Mouse (Mus musculus): ENCODE measurements at regions not wholly inside any gene's neighbourhood (a gene's known extent, or its start where the extent isn't known, plus 50 kb on each side); places are given as distances from the start of the nearest gene placed in this dataset.

DNA sequence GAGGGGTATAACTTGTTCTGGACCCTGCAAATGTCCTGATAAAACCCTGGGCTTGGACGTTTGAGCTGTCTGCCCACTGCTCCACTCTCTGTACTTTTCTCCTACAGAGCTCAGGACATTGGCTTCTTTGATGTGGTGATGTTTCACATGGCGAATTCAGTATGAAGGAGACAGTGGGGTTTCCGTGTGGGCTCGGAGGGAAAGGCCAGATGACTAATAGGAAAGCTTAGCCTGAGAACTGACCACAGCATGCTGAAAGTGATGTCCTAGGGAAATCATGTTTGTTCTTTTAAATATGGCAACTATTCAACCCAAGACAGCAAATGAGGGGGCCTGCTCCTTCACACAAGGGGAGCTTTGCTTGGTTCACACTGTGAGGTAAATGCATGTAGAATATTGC, 332.6 kb downstream of the Lnpk start:
- no peaks in the 10 kb centered on the region for H3K36me3 ChIP-seq
- no peaks in the 10 kb centered on the region for H3K4me1 ChIP-seq (replicated peaks)
- H3K9me3 ChIP-seq (replicated peaks) = no peaks in the 10 kb centered on the region
- no peaks in the 10 kb centered on the region for H3K27me3 ChIP-seq (replicated peaks)
- H3K9ac ChIP-seq = no peak overlapping the region
- no peak overlapping the region for H3K4me2 ChIP-seq
- WGBS = 78% methylated on average over 4 of the region's 4 CpGs
- no peak for ATAC-seq (ENCODE audit: insufficient number of reproducible peaks, low FRiP score)
- no peak overlapping the region for H3K27ac ChIP-seq (ENCODE audit: poor library complexity, severe bottlenecking)
- no peak overlapping the region for H3K4me3 ChIP-seq

DNA sequence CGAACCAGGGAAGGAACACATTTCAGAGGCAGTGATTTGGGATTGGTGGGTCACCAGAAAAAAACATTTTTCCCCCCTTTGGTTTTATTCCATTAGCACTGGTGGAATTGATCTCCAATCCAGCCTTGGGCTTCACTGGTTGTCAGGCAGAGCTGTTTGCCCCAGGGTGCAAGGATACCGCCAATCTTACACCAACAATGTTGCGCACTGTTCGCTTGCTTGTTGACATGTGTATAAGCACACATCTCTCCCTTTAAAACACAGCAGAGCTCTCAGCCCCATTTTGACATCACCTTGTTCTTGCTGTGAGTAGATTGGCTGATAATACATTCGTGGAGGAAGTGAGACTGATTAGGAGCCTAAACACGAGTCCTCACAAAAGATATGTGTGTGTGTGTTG, 333.1 kb upstream of the Atp5g3 start:
- ATAC-seq (ENCODE audit: insufficient number of reproducible peaks, low FRiP score) = no peak
- no peaks in the 10 kb centered on the region for H3K4me1 ChIP-seq (replicated peaks)
- no peak overlapping the region for H3K4me2 ChIP-seq
- H3K9me3 ChIP-seq (replicated peaks) = no peaks in the 10 kb centered on the region
- no peak overlapping the region for H3K4me3 ChIP-seq
- WGBS = 75% methylated on average over 6 of the region's 6 CpGs
- no peak overlapping the region for H3K27ac ChIP-seq (ENCODE audit: poor library complexity, severe bottlenecking)
- H3K36me3 ChIP-seq = no peaks in the 10 kb centered on the region
- H3K9ac ChIP-seq = no peak overlapping the region
- H3K27me3 ChIP-seq (replicated peaks) = no peaks in the 10 kb centered on the region

DNA sequence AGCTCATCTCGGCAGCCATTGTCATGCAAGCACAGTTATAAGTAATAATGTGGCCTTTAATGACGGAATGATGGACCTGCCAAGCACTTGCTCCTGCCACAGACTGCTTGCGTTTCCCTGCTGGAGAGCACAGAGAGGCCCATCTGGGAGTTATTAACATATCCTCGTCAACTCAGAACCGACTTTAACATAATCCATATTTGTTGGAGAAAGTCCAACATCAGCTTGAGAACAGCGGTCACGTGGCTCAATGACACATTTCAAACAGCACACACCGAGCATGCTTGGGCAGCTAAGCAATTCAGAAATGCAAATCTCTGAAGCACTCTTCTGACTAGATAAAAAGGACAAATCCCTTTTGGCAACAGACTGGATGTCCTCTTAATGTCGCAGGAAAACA, 332.7 kb upstream of the Atp5g3 start:
- Histone ChIP-seq H3K36me3 (no peaks in the 10 kb centered on the region), H3K27ac (ENCODE audit: poor library complexity, severe bottlenecking) (no peak overlapping the region), H3K4me2 (no peak overlapping the region), H3K9me3 (replicated peaks) (no peaks in the 10 kb centered on the region), H3K9ac (no peak overlapping the region), H3K27me3 (replicated peaks) (no peaks in the 10 kb centered on the region), H3K4me1 (replicated peaks) (no peaks in the 10 kb centered on the region), H3K4me3 (no peak overlapping the region)
- no peak for ATAC-seq (ENCODE audit: insufficient number of reproducible peaks, low FRiP score)
- WGBS = 59% methylated on average over 9 of the region's 9 CpGs

DNA sequence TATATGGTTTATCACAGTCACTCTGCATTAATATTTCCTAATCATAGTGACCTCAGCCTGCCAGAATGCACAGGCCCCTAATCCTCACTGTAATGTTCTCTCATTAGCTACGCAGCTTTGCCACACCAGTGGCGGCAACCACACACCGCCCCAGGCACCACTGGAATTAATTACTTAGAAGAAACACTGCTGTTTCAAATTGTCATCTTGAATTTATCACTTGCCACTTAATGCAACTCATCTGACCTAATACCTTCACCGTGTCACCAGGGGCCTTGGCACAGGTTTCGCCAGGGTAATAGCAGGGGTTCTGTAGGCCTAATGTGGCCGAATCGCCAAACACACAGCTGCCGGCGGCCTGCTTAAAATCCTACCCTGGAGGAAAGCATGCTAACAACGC, 328.5 kb upstream of the Atp5g3 start:
- H3K36me3 ChIP-seq = no peaks in the 10 kb centered on the region
- no peaks in the 10 kb centered on the region for H3K27me3 ChIP-seq (replicated peaks)
- no peaks in the 10 kb centered on the region for H3K4me1 ChIP-seq (replicated peaks)
- H3K4me2 ChIP-seq = no peak overlapping the region
- H3K9ac ChIP-seq = no peak overlapping the region
- H3K27ac ChIP-seq (ENCODE audit: poor library complexity, severe bottlenecking) = no peak overlapping the region
- no peak for ATAC-seq (ENCODE audit: insufficient number of reproducible peaks, low FRiP score)
- H3K9me3 ChIP-seq (replicated peaks) = no peaks in the 10 kb centered on the region
- 81% methylated on average over 10 of the region's 10 CpGs for WGBS
- no peak overlapping the region for H3K4me3 ChIP-seq

DNA sequence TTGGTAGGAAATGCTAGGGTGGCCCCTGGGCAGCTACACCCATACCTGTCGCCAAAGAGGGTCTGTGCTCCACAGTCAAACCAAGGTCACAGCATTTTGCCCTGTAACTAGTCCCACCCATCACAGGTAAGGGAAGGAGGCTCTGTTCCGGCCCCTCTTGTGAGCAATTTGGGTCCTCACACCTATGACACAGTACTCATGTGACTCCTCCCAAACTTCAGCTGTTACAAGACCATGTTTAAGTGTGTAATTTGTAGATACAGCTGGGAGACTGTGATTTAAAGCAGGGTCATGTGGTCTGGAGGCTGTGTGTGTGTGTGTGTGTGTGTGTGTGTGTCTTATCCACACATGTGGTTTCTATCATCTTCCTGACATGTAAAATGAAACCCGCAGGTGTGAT, 306.3 kb upstream of the Atp5g3 start:
- WGBS = 73% methylated on average over 3 of the region's 3 CpGs
- no peak overlapping the region for H3K9ac ChIP-seq
- H3K4me3 ChIP-seq = no peak overlapping the region
- no peaks in the 10 kb centered on the region for H3K4me1 ChIP-seq (replicated peaks)
- H3K27ac ChIP-seq (ENCODE audit: poor library complexity, severe bottlenecking) = no peak overlapping the region
- no peaks in the 10 kb centered on the region for H3K27me3 ChIP-seq (replicated peaks)
- ATAC-seq (ENCODE audit: insufficient number of reproducible peaks, low FRiP score) = no peak
- H3K4me2 ChIP-seq = no peak overlapping the region
- H3K36me3 ChIP-seq = no peaks in the 10 kb centered on the region
- H3K9me3 ChIP-seq (replicated peaks) = no peaks in the 10 kb centered on the region

DNA sequence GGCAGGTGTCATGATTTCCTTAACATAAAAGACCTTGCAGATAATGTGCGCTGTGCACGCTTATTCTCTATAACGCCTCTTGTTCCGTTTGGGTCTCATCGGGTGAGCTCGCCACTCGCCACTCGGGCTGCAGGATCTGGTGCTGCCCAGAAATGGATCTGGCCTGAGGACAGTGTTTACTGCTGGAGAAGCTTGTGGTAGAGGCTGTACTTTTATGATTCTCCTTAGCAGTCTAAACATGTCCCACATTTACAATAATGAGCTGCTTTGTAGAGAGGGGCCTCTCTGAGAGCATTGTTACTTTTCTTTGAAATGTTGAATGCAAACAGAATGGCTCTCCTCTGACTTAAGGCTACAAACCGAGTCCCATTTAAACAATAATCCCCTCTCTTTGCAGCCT, 299.1 kb upstream of the Atp5g3 start:
- H3K9ac ChIP-seq = no peak overlapping the region

DNA sequence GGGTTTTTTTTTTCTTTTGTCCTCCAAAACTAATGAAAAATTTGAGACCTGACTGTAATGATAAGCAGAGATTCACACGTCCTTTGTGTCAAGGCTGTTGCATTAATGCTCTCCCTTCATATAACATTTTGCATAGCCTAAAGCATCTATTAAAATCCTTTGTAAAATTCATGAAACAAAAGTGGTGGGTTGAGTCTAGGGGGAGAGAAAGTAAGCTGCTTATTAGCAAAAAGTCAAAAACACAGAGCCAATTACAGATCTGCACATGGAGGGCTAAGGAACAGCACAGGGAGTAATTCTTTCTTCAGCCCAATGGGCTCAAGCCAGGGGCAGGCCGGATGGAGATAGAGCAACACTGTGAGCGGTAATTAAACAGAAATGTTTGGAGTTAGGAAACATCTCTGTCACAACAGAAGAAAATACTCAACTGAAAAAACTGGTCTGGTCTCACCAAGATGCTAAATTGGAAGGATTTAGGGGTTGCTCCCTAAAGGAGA, 298.3 kb upstream of the Atp5g3 start:
- no peak overlapping the region for H3K27ac ChIP-seq (ENCODE audit: poor library complexity, severe bottlenecking)
- H3K4me1 ChIP-seq (replicated peaks) = peaks cover 11% of the 10 kb centered on the region
- no peak overlapping the region for H3K4me3 ChIP-seq
- no peaks in the 10 kb centered on the region for H3K27me3 ChIP-seq (replicated peaks)
- H3K4me2 ChIP-seq = no peak overlapping the region
- H3K36me3 ChIP-seq = no peaks in the 10 kb centered on the region
- no peak for ATAC-seq (ENCODE audit: insufficient number of reproducible peaks, low FRiP score)
- H3K9me3 ChIP-seq (replicated peaks) = no peaks in the 10 kb centered on the region
- WGBS = 72% methylated on average over 3 of the region's 3 CpGs
- H3K9ac ChIP-seq = no peak overlapping the region

More for the DNA sequence above, 299.1 kb upstream of the Atp5g3 start:
- H3K27ac ChIP-seq (ENCODE audit: poor library complexity, severe bottlenecking) = no peak overlapping the region
- no peak for ATAC-seq (ENCODE audit: insufficient number of reproducible peaks, low FRiP score)
- H3K9me3 ChIP-seq (replicated peaks) = no peaks in the 10 kb centered on the region
- WGBS = 72% methylated on average over 9 of the region's 9 CpGs
- H3K4me2 ChIP-seq = no peak overlapping the region
- H3K4me3 ChIP-seq = no peak overlapping the region
- H3K27me3 ChIP-seq (replicated peaks) = no peaks in the 10 kb centered on the region
- H3K4me1 ChIP-seq (replicated peaks) = peaks cover 11% of the 10 kb centered on the region
- H3K36me3 ChIP-seq = no peaks in the 10 kb centered on the region

DNA sequence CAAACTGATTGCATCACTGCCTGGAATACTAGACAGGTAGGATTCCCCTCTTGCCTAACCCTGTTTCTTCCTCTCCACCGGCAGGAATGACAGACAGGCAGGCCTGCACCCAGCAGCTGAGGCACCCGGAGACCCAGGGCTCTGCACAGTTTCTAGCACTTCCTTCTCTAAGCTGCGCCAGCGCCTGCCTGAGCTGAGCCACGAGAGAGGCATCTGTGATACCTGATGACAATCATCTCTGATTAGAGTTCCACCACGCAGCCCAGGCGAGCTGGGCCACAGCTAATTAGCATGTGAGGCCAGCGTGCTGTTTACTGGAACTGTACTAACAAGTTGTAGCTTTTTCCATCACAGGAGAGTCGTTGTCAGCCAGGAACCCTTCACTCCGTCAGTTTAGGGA, 296.3 kb upstream of the Atp5g3 start:
- Histone ChIP-seq H3K4me3 (no peak overlapping the region), H3K9me3 (replicated peaks) (no peaks in the 10 kb centered on the region), H3K4me2 (peak overlapping the region; percentile 49), H3K27me3 (replicated peaks) (no peaks in the 10 kb centered on the region), H3K9ac (no peak overlapping the region), H3K36me3 (no peaks in the 10 kb centered on the region), H3K4me1 (replicated peaks) (peaks cover 18% of the 10 kb centered on the region), H3K27ac (ENCODE audit: poor library complexity, severe bottlenecking) (no peak overlapping the region)
- WGBS = 16% methylated on average over 10 of the region's 10 CpGs
- ATAC-seq (ENCODE audit: insufficient number of reproducible peaks, low FRiP score) = no peak

DNA sequence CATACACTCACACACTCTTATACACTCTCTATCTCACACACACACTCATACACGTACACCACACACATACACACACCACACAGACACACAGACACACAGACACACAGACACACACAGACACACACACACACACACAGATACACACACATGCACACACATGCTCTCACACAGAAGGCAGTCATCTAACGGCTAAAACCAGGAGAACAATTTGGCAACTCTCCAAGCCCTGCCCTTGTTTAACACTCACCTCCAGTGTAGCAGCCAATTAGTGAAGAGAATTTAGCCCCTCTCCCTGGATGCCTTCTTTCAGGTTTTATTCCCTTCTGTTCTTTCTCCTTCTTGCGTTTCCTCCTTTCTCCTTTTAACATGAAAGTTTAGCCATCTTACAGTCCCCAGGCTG, 291.6 kb upstream of the Atp5g3 start:
- no peak overlapping the region for H3K4me3 ChIP-seq
- no peak for ATAC-seq (ENCODE audit: insufficient number of reproducible peaks, low FRiP score)

DNA sequence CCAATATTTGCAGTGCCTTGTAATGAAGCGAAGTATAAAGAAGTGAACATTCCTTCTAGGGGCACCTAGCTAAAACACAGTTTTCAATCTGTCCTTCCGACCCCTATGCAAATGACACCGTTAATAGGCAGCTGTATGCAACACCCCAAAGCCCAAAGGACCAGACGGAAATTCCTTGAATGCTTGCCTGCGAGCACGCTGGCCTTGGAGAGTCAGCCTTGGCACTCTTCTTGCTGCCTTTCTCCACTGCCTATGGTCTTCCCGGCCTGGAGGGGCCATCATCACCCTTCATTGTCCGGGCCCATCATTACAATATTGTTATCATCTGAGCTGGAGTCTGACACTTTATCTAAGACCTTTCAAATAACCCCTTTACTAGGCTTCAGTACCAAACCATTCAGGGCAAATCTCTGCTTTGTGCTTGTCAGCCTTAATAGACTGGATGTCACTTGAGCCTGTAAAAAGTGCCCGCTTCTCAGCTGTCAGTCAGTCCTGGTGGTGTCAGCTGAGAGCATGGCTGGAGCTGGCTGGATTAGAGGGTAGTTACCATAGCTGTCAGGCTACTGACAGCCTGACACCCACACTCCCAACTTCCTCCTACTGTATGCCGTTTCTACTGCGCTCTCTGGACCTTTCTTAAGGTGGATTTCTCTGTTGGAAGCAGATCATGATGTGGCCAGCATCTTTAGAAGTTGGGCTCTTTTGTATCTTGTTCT, 290.6 kb upstream of the Atp5g3 start:
- no peak overlapping the region for H3K9ac ChIP-seq
- WGBS = 21% methylated on average over 11 of the region's 11 CpGs
- H3K27ac ChIP-seq (ENCODE audit: poor library complexity, severe bottlenecking) = peak overlapping the region; percentile 22; the same call in 1 of the 2 replicates
- H3K36me3 ChIP-seq = no peaks in the 10 kb centered on the region
- H3K4me2 ChIP-seq = peak overlapping the region; percentile 35
- H3K9me3 ChIP-seq (replicated peaks) = no peaks in the 10 kb centered on the region
- H3K4me1 ChIP-seq (replicated peaks) = peaks cover 30% of the 10 kb centered on the region; the same call in 1 of the 2 replicates
- no peaks in the 10 kb centered on the region for H3K27me3 ChIP-seq (replicated peaks)
- ATAC-seq (ENCODE audit: insufficient number of reproducible peaks, low FRiP score) = peak; percentile 48; the same call in 1 of the 2 replicates
- no peak overlapping the region for H3K4me3 ChIP-seq

More for the DNA sequence above, 291.6 kb upstream of the Atp5g3 start:
- Histone ChIP-seq H3K36me3 (no peaks in the 10 kb centered on the region), H3K9me3 (replicated peaks) (no peaks in the 10 kb centered on the region), H3K4me1 (replicated peaks) (peaks cover 40% of the 10 kb centered on the region), H3K4me2 (no peak overlapping the region), H3K27ac (ENCODE audit: poor library complexity, severe bottlenecking) (no peak overlapping the region), H3K27me3 (replicated peaks) (no peaks in the 10 kb centered on the region), H3K9ac (no peak overlapping the region)
- WGBS = 54% methylated on average over 3 of the region's 3 CpGs

DNA sequence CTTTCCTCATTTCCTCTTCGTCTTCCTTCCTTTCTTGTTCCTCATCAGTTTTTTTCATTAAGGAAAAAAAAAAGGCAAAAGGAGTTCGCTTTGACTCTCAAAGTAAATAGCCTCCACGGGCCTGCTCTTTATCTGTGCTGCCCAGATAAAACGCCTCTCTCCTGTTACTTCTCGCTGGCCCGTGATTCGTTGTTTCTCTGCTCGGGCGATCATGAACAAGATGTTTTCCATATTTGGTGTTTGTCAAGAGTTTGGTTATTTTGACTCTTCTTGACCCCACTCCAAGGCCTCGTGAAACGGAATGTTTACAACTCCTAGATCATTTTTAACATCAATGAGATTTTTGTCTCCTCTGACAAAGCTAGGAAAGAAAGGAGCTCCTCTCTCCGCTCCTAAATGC, 288.4 kb upstream of the Atp5g3 start:
- Histone ChIP-seq H3K36me3 (no peaks in the 10 kb centered on the region), H3K4me3 (no peak overlapping the region), H3K4me2 (peak overlapping the region; percentile 43), H3K27ac (ENCODE audit: poor library complexity, severe bottlenecking) (no peak overlapping the region), H3K9ac (no peak overlapping the region), H3K9me3 (replicated peaks) (no peaks in the 10 kb centered on the region), H3K4me1 (replicated peaks) (peaks cover 28% of the 10 kb centered on the region; the same call in 1 of the 2 replicates), H3K27me3 (replicated peaks) (no peaks in the 10 kb centered on the region)
- no peak for ATAC-seq (ENCODE audit: insufficient number of reproducible peaks, low FRiP score)
- WGBS = 9% methylated on average over 12 of the region's 12 CpGs
